Comparison of ENCODE assay signal across 11 mouse cellular contexts in genomic region chr12:8336601-8337285, GRCm38 (mm10). TPM values are rescaled to one million over a fixed set of nuclear protein-coding genes. Genes with fewer than 3 reads are reported as not detected.
"Had no signal": no experiment of that assay in that cellular context is flagged by ENCODE, and none has a peak within 500 bp of the region (broad histone marks: within the 10 kb centered on the region; RNA-seq: fewer than 3 reads in every experiment).

No protein-coding gene starts in this region.

- DNase-seq: lung, postnatal 36 days; midbrain, embryonic 14.5 days; thymus, postnatal 14 days had no signal

- H3K27me3 ChIP-seq: limb, embryonic 15.5 days; neural tube, embryonic 12.5 days had no signal

- H3K4me2 ChIP-seq: limb, embryonic 15.5 days; neural tube, embryonic 12.5 days had no signal

- H3K9ac ChIP-seq: limb, embryonic 15.5 days; liver, embryonic 14.5 days; neural tube, embryonic 12.5 days had no signal

- H3K4me3 ChIP-seq: limb, embryonic 15.5 days; neural tube, embryonic 12.5 days had no signal

- H3K27ac ChIP-seq: liver, embryonic 14.5 days; neural tube, embryonic 12.5 days; stomach, postnatal 0 days had no signal

- H3K9me3 ChIP-seq: limb, embryonic 15.5 days; neural tube, embryonic 12.5 days had no signal

RNA-seq across cellular contexts. Expression of gene Gdf7, which starts 35.0 kb away (rescaled TPM):
- total RNA-seq: megakaryocyte progenitor cell, adult 5-6 weeks; monocyte, adult 5-6 weeks; neutrophil, adult 5-6 weeks had no signal
- polyA plus RNA-seq: liver, embryonic 14.5 days; lung, embryonic 16.5 days; stomach, postnatal 0 days had no signal
